Mouse (Mus musculus): Measurements from ENCODE around the gene Tomm20.

- TF ChIP-seq CTCF (IDR thresholded peaks at IDR 0.05; ENCODE audit: insufficient read depth, low read length) (no peak), POLR2A (IDR thresholded peaks at IDR 0.05; ENCODE audit: borderline replicate concordance, extremely low read depth, low read depth, low read length) (no peak)
Observed at GRCm38 (mm10) chr8:126980046-126980445, 34.4 kb upstream of the Tomm20 start.
